Mouse (Mus musculus) ovary, postnatal 14 days (tissue): ENCODE measurements around the gene Gp1ba.

Experiments
- DNase-seq: peaks from one replicate; pipeline ENCODE4 v3.0.0; 2022; ENCODE audit warnings: low spot score

Gene Gp1ba

DNA sequence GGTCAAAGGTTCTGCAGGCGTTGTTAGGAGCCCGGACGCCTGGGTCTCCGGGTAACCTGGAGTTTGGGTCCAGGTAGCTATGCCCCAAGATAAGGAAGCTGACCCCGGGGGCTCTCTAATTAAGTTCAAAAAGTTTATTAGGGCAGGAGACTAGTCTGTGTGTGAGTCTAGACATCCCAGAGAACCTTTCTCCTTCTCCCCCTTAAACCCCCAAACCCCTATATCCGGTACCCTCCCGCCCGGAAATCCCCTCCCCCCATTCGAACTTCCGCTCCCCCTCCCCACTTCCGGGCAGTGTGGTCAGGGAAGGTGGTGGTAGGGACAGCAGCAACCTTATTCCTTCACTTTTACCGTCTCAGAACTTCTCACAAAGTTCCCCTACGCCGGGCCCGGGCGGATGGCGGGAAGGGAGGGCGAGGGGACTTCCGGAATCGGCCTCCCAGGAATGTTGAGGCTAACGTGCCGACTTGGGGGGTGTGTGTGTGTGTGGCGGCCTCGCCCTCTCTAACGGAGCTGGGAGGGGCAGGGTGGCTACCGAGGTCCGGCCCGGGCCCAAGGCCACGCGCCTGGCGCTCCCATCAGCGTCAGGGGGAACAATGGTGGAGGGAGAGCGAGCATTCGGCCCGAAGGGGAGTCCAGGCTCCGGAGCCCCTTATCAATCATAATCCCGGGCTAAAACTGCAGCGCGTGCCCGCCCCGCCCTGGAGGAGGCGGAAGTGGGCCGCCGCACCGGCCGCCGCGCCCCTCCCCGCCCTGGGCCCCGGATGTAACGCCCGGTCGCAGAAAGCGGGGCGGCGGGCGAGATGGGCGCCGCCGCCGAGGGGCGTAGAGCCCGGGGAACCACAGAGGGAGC is 14.6 kb downstream of the Gp1ba start:
- peak; percentile 50 for DNase-seq

DNA sequence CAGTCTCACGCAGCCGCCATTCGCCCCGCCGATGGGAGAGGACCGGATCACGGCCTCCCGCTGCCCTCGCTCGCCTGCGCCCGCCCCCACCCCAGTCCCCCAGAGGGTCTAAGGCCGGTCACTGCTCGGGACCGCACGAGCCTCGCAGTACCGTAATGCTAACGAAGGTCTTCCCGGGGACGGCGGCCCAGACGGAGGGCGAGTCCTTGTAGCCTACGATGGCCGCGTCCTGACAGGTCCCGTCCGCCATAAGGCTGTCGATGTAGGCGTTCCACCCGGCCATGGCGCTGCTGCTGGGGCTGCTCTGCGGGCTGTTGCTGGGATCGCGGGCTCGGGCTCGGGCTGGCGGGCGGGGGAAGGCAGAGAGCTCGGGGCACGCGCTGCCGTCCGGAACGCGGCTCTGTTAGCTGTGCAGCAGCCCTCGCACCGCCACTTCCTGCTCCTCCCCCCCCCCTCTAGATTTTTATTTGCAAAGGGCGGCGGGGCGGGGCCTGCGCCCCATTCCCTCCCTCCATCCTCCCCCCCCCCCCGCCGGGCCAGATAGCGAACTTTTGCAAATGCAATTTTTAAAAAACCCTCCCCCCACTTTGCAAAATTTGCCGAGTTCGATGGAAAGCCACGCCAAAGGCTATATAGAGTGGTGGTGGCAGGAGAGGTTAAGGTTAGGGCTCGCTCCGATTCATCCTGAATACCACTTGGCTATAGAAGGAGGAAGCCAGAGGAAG is 15.4 kb downstream of the Gp1ba start, which contains the start of gene Pfn1:
Gene Pfn1 (minus strand): TSS at position 447 of the 725 bp plus-strand sequence.
- DNase-seq, result peak; percentile 66

DNA sequence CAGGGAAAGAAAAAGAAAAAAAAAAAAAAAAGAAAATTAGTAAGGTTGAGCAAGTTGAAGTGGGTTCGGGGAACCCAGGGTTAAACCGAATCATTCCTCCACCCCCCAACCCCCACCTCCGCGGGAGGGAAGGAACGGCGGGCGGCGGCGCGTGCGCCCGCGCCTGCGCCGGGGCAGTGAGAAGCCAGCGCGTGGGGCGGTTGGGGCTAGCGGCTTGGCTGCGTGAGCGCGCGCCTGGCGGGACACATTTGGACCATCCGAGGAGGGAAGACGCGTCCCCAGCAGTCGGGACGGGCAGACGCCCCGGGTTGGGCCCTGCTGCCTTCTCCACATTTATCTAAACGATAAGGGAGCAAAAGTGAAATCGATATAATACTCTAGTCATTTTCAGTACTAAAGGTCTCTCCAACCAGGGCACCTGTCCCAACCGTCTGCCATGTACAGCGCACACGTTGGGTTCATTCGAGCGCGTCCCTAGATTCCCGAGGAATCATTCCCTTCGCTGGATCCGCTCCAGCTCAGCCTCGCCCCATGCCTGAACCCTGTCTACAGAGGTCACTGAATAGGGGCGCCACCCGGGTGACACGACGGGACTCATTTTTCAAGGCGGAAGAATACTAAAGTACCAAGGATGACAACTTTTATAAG is 16.1 kb downstream of the Gp1ba start:
- peak; percentile 70 for DNase-seq

GRCm38 (mm10) chr11:70655571-70656455 is 16.9 kb downstream of the Gp1ba start:
- DNase-seq, result peak; percentile 57

DNA sequence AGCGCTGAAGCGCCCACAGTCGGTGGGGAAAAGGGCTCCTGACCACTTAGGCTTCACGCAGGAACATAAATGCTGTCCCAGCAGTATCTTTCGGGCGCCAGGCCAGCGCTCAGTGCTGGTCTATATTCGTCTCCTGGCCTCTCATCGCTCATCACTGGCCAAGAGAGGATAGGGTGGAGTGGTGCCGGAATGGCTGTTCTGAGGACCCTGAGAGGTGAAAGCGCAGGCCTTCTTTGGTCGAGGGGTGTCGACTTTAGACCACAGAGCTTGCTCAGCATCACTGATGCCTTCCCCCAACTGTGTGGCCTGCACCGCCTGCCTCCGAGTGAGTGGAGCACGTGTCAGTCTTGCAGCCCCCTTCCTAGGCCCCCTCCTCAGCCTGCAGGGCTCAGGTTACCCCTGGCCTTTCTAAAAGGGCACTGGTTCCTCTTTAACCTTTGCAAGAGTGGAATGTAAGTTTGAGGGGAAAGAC is 17.6 kb downstream of the Gp1ba start:
- DNase-seq, result peak; percentile 40

GRCm38 (mm10) chr11:70656964-70657363 is 18.0 kb downstream of the Gp1ba start, which contains the start of gene Eno3:
Gene Eno3 (plus strand): TSS chr11:70657202.
- no peak for DNase-seq

- DNase-seq, result no peak
Observed at GRCm38 (mm10) chr11:70657573-70657972, 18.7 kb downstream of the Gp1ba start.

- DNase-seq, result no peak
Observed at GRCm38 (mm10) chr11:70657991-70658390, 19.1 kb downstream of the Gp1ba start.

DNA sequence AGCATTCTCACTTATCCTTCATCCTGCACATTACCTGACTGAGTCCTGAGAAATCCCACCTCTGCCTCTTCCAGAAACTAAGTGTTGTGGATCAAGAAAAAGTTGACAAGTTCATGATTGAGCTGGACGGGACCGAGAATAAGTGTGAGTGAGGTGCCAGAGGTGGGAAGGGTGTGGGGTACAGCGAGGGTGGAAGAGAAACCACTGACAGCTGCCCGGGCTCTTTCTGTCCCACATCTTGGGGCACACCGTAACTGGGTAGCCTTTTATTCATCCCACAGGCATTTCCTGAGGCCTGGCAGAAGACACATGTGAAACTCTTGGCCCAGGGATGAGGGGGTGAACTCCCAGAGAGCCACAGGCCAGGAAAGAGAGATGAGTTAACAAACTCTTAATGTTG is 19.6 kb downstream of the Gp1ba start:
- DNase-seq, result no peak

DNA sequence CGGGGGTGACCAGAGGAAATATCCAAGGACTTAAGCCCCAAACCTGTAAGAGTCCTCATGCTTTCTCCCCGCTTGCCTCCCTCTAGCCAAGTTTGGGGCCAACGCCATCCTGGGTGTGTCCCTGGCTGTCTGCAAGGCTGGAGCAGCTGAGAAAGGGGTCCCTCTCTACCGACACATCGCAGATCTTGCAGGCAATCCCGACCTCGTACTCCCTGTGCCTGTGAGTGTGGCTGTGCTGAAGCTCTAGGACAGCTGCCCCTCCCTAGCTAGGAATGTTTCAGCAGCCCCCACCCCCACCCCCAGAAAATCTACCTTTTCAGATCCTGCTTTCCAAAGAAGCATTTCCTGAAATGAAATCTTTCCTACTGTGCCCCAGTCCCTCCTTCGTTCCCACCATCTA is 20.0 kb downstream of the Gp1ba start:
- DNase-seq, result no peak

GRCm38 (mm10) chr11:70660571-70660970 is 21.6 kb downstream of the Gp1ba start:
- no peak for DNase-seq

- DNase-seq, result no peak
Observed at GRCm38 (mm10) chr11:70663101-70663500, 24.2 kb downstream of the Gp1ba start.

- no peak for DNase-seq
Observed at GRCm38 (mm10) chr11:70663957-70664356, 25.0 kb downstream of the Gp1ba start.

- no peak for DNase-seq
Observed at GRCm38 (mm10) chr11:70664741-70665140, 25.8 kb downstream of the Gp1ba start.

GRCm38 (mm10) chr11:70666687-70667086 is 27.8 kb downstream of the Gp1ba start:
- no peak for DNase-seq

- DNase-seq, result no peak
Observed at GRCm38 (mm10) chr11:70667271-70668150, 28.6 kb downstream of the Gp1ba start.

GRCm38 (mm10) chr11:70668335-70668770 is 29.4 kb downstream of the Gp1ba start:
- peak; percentile 40 for DNase-seq

DNA sequence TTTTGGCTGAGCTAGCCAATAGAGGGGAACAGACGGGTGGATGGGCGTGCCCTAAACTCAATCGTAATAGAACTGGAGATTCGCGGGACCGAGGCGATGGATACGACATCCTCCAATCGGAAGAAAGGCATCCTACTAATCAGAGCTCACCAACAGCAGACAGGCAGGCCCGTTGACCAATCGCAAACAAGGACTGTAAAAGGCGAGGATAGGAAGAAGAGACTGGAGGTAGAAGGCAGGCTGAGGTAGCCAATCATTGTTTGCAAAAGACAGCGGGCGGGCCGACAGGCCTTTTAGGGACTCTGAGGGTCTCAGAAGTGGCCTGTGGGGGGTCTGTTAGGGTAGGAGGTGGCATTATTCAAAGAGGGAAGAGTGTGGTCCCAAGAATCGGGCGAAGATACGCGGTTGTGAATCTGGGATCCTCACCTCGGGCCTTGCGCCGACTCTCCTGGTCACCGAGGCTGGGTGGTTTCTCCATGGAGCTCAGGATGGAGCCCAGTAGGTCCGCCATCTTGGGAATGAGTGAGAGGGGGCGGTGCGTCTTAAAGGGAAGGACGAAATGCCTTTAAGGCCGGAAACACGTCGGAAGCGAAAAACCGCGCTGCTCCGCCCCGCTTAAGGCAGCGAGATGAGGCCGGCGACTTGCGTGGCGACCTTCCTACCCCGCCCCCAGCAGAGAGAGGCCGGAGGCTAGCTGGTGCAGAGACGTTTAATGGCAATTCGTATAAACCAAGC is 30.0 kb downstream of the Gp1ba start, which contains the start of gene Spag7:
Gene Spag7 (minus strand): TSS at position 646 of the 735 bp plus-strand sequence.
- DNase-seq, result peak; percentile 90

- DNase-seq, result peak; percentile 52
Observed at GRCm38 (mm10) chr11:70669582-70670345, 30.8 kb downstream of the Gp1ba start.
